Mouse (Mus musculus): ENCODE results near the gene Gm4353. TPM values are rescaled to one million over a fixed set of nuclear protein-coding genes. Genes with fewer than 3 reads are reported as not detected.
A peak's percentile ranks its signal among the peaks of the same experiment; 100 is the strongest.

Gene Gm4353
- polyA plus RNA-seq, 1 experiment from 2014 or later: 0.97 TPM

GRCm38 (mm10) chr7:116122981-116123596, 38.7 kb upstream of the Gm4353 start:
- DNase-seq (ENCODE audit: low spot score): peak; percentile 29

GRCm38 (mm10) chr7:116121202-116121601, 36.8 kb upstream of the Gm4353 start:
- Histone ChIP-seq H3K4me1 (replicated peaks; ENCODE audit: control insufficient read depth, insufficient read depth, low read length) (peaks cover 2% of the 10 kb centered on the region; the same call in 1 of the 2 replicates), H3K27me3 (ENCODE audit: control insufficient read depth, insufficient read depth, low read length) (no peaks in the 10 kb centered on the region), H3K36me3 (ENCODE audit: control insufficient read depth, insufficient read depth, low read length) (no peaks in the 10 kb centered on the region), H3K27ac (ENCODE audit: low read depth, low read length) (no peak overlapping the region), H3K4me2 (replicated peaks; ENCODE audit: low read depth, low read length) (no peak overlapping the region), H3K9me3 (ENCODE audit: control insufficient read depth, low read length) (no peaks in the 10 kb centered on the region), H3K9ac (ENCODE audit: low read depth, low read length) (no peak overlapping the region), H3K4me3 (ENCODE audit: low read depth, low read length) (no peak overlapping the region)
- no peak for DNase-seq (ENCODE audit: low spot score)
- WGBS: 48% methylated on average over 11 of the region's 11 CpGs
- ATAC-seq (ENCODE audit: low FRiP score): no peak

More at GRCm38 (mm10) chr7:116122981-116123596, 38.7 kb upstream of the Gm4353 start:
- H3K4me2 ChIP-seq (replicated peaks; ENCODE audit: low read depth, low read length): no peak overlapping the region
- ATAC-seq (ENCODE audit: low FRiP score): peak; percentile 76
- H3K27me3 ChIP-seq (ENCODE audit: control insufficient read depth, insufficient read depth, low read length): no peaks in the 10 kb centered on the region
- WGBS: 53% methylated on average over 13 of the region's 13 CpGs
- peaks cover 2% of the 10 kb centered on the region; the same call in 1 of the 2 replicates for H3K4me1 ChIP-seq (replicated peaks; ENCODE audit: control insufficient read depth, insufficient read depth, low read length)
- no peak overlapping the region for H3K9ac ChIP-seq (ENCODE audit: low read depth, low read length)
- no peak overlapping the region for H3K27ac ChIP-seq (ENCODE audit: low read depth, low read length)
- no peaks in the 10 kb centered on the region for H3K9me3 ChIP-seq (ENCODE audit: control insufficient read depth, low read length)
- H3K36me3 ChIP-seq (ENCODE audit: control insufficient read depth, insufficient read depth, low read length): no peaks in the 10 kb centered on the region
- H3K4me3 ChIP-seq (ENCODE audit: low read depth, low read length): no peak overlapping the region

GRCm38 (mm10) chr7:116120737-116121136, 36.3 kb upstream of the Gm4353 start:
- Histone ChIP-seq H3K4me2 (replicated peaks; ENCODE audit: low read depth, low read length) (no peak overlapping the region), H3K9me3 (ENCODE audit: control insufficient read depth, low read length) (no peaks in the 10 kb centered on the region), H3K4me3 (ENCODE audit: low read depth, low read length) (no peak overlapping the region), H3K9ac (ENCODE audit: low read depth, low read length) (no peak overlapping the region), H3K27me3 (ENCODE audit: control insufficient read depth, insufficient read depth, low read length) (no peaks in the 10 kb centered on the region), H3K4me1 (replicated peaks; ENCODE audit: control insufficient read depth, insufficient read depth, low read length) (peaks cover 2% of the 10 kb centered on the region; the same call in 1 of the 2 replicates), H3K36me3 (ENCODE audit: control insufficient read depth, insufficient read depth, low read length) (no peaks in the 10 kb centered on the region), H3K27ac (ENCODE audit: low read depth, low read length) (no peak overlapping the region)
- DNase-seq (ENCODE audit: low spot score) (no peak), ATAC-seq (ENCODE audit: low FRiP score) (no peak)
- 80% methylated on average over 4 of the region's 4 CpGs for WGBS

GRCm38 (mm10) chr7:116119306-116119857, 34.9 kb upstream of the Gm4353 start:
- Histone ChIP-seq H3K36me3 (ENCODE audit: control insufficient read depth, insufficient read depth, low read length) (no peaks in the 10 kb centered on the region), H3K4me3 (ENCODE audit: low read depth, low read length) (no peak overlapping the region), H3K4me2 (replicated peaks; ENCODE audit: low read depth, low read length) (no peak overlapping the region), H3K4me1 (replicated peaks; ENCODE audit: control insufficient read depth, insufficient read depth, low read length) (peaks cover 2% of the 10 kb centered on the region; the same call in 1 of the 2 replicates), H3K9ac (ENCODE audit: low read depth, low read length) (no peak overlapping the region), H3K27ac (ENCODE audit: low read depth, low read length) (no peak overlapping the region), H3K27me3 (ENCODE audit: control insufficient read depth, insufficient read depth, low read length) (no peaks in the 10 kb centered on the region), H3K9me3 (ENCODE audit: control insufficient read depth, low read length) (no peaks in the 10 kb centered on the region)
- DNase-seq (ENCODE audit: low spot score) (no peak), ATAC-seq (ENCODE audit: low FRiP score) (no peak)
- WGBS: 67% methylated on average over 1 of the region's 1 CpGs

GRCm38 (mm10) chr7:116115991-116116390, 31.6 kb upstream of the Gm4353 start:
- 89% methylated on average over 2 of the region's 2 CpGs for WGBS

GRCm38 (mm10) chr7:116115216-116115930, 30.9 kb upstream of the Gm4353 start:
- no peak overlapping the region for H3K9ac ChIP-seq (ENCODE audit: low read depth, low read length)
- DNase-seq (ENCODE audit: low spot score) (no peak), ATAC-seq (ENCODE audit: low FRiP score) (no peak)
- 72% methylated on average over 12 of the region's 12 CpGs for WGBS
- H3K27me3 ChIP-seq (ENCODE audit: control insufficient read depth, insufficient read depth, low read length): no peaks in the 10 kb centered on the region
- H3K9me3 ChIP-seq (ENCODE audit: control insufficient read depth, low read length): no peaks in the 10 kb centered on the region
- H3K27ac ChIP-seq (ENCODE audit: low read depth, low read length): no peak overlapping the region
- no peak overlapping the region for H3K4me3 ChIP-seq (ENCODE audit: low read depth, low read length)
- H3K36me3 ChIP-seq (ENCODE audit: control insufficient read depth, insufficient read depth, low read length): no peaks in the 10 kb centered on the region
- no peaks in the 10 kb centered on the region for H3K4me1 ChIP-seq (replicated peaks; ENCODE audit: control insufficient read depth, insufficient read depth, low read length)
- no peak overlapping the region for H3K4me2 ChIP-seq (replicated peaks; ENCODE audit: low read depth, low read length)

More at GRCm38 (mm10) chr7:116115991-116116390, 31.6 kb upstream of the Gm4353 start:
- ATAC-seq (ENCODE audit: low FRiP score) (no peak), DNase-seq (ENCODE audit: low spot score) (no peak)
- Histone ChIP-seq H3K9me3 (ENCODE audit: control insufficient read depth, low read length) (no peaks in the 10 kb centered on the region), H3K27ac (ENCODE audit: low read depth, low read length) (no peak overlapping the region), H3K9ac (ENCODE audit: low read depth, low read length) (no peak overlapping the region), H3K4me2 (replicated peaks; ENCODE audit: low read depth, low read length) (no peak overlapping the region), H3K4me3 (ENCODE audit: low read depth, low read length) (no peak overlapping the region), H3K4me1 (replicated peaks; ENCODE audit: control insufficient read depth, insufficient read depth, low read length) (no peaks in the 10 kb centered on the region), H3K36me3 (ENCODE audit: control insufficient read depth, insufficient read depth, low read length) (no peaks in the 10 kb centered on the region), H3K27me3 (ENCODE audit: control insufficient read depth, insufficient read depth, low read length) (no peaks in the 10 kb centered on the region)

- DNase-seq (ENCODE audit: low spot score): no peak
- Histone ChIP-seq H3K9ac (ENCODE audit: low read depth, low read length) (no peak overlapping the region), H3K4me1 (replicated peaks; ENCODE audit: control insufficient read depth, insufficient read depth, low read length) (no peaks in the 10 kb centered on the region), H3K4me2 (replicated peaks; ENCODE audit: low read depth, low read length) (no peak overlapping the region), H3K36me3 (ENCODE audit: control insufficient read depth, insufficient read depth, low read length) (no peaks in the 10 kb centered on the region), H3K27ac (ENCODE audit: low read depth, low read length) (no peak overlapping the region), H3K4me3 (ENCODE audit: low read depth, low read length) (no peak overlapping the region), H3K27me3 (ENCODE audit: control insufficient read depth, insufficient read depth, low read length) (no peaks in the 10 kb centered on the region), H3K9me3 (ENCODE audit: control insufficient read depth, low read length) (no peaks in the 10 kb centered on the region)
- WGBS: 84% methylated on average over 6 of the region's 6 CpGs
- ATAC-seq (ENCODE audit: low FRiP score): no peak
Observed at GRCm38 (mm10) chr7:116111546-116111945, 27.1 kb upstream of the Gm4353 start.

- peaks cover 2% of the 10 kb centered on the region; the same call in 1 of the 2 replicates for H3K36me3 ChIP-seq (ENCODE audit: control insufficient read depth, insufficient read depth, low read length)
- no peaks in the 10 kb centered on the region for H3K9me3 ChIP-seq (ENCODE audit: control insufficient read depth, low read length)
- 66% methylated on average over 3 of the region's 3 CpGs for whole genome bisulfite sequencing
- H3K4me1 ChIP-seq (replicated peaks; ENCODE audit: control insufficient read depth, insufficient read depth, low read length): no peaks in the 10 kb centered on the region
- no peak overlapping the region for H3K4me3 ChIP-seq (ENCODE audit: low read depth, low read length)
- ATAC-seq (ENCODE audit: low FRiP score) (no peak), DNase-seq (ENCODE audit: low spot score) (no peak)
- no peak overlapping the region for H3K27ac ChIP-seq (ENCODE audit: low read depth, low read length)
- no peak overlapping the region for H3K4me2 ChIP-seq (replicated peaks; ENCODE audit: low read depth, low read length)
- no peaks in the 10 kb centered on the region for H3K27me3 ChIP-seq (ENCODE audit: control insufficient read depth, insufficient read depth, low read length)
- H3K9ac ChIP-seq (ENCODE audit: low read depth, low read length): no peak overlapping the region
Observed at GRCm38 (mm10) chr7:116110661-116111060, 26.2 kb upstream of the Gm4353 start.
